Mouse (Mus musculus) thymus, adult 2 months (tissue): ENCODE data around the gene Rab23. TPM values are rescaled to one million over a fixed set of nuclear protein-coding genes. Genes with fewer than 3 reads are reported as not detected.

Source experiments
- DNase-seq: peaks from one replicate; pipeline ENCODE4 v3.0.0; 2021
- H3K27ac ChIP-seq: fragments of 200-500 bp; 2 replicates; pipeline ENCODE4 v1.5.1; 2012; ENCODE audit warnings: low read length, control low read depth; ENCODE audit not compliant: control insufficient read depth, insufficient read depth
- H3K27me3 ChIP-seq: fragments of 200-500 bp; 2 replicates; pipeline ENCODE4 v1.6.1; 2012; ENCODE audit warnings: mild to moderate bottlenecking, low read length, moderate library complexity, mixed read lengths; ENCODE audit not compliant: control insufficient read depth, insufficient read depth
- H3K36me3 ChIP-seq: fragments of 200-500 bp; 2 replicates; pipeline ENCODE4 v1.6.1; 2012; ENCODE audit warnings: mild to moderate bottlenecking, low read length, moderate library complexity; ENCODE audit not compliant: control insufficient read depth, insufficient read depth
- H3K4me1 ChIP-seq: fragments of 200-500 bp; replicated peaks from 2 replicates; pipeline ENCODE4 v1.6.1; 2012; ENCODE audit warnings: low read length; ENCODE audit not compliant: control insufficient read depth, insufficient read depth
- H3K4me3 ChIP-seq: fragments of 200-500 bp; 2 replicates; pipeline ENCODE4 v1.5.1; 2012; ENCODE audit warnings: mild to moderate bottlenecking, low read length, control low read depth, moderate library complexity; ENCODE audit not compliant: control insufficient read depth, insufficient read depth
- CTCF ChIP-seq: fragments of 200-500 bp; IDR thresholded peaks from 2 replicates; pipeline ENCODE4 v1.5.1; 2012; ENCODE audit warnings: mild to moderate bottlenecking, control low read depth, low read length, moderate library complexity, borderline replicate concordance; ENCODE audit not compliant: control insufficient read depth, poor library complexity, insufficient read depth; ENCODE audit errors: extremely low read depth
- POLR2A ChIP-seq: fragments of 200-500 bp; IDR thresholded peaks from 2 replicates; pipeline ENCODE4 v1.6.1; 2012; ENCODE audit warnings: mild to moderate bottlenecking, low read length, control low read depth, moderate library complexity; ENCODE audit not compliant: control insufficient read depth, poor library complexity, insufficient read depth; ENCODE audit errors: extremely low read depth
- WGBS: fragments of 180-500 bp; shearing (Covaris S2); methylation state at CpG from one replicate; pipeline ENCODE4 v1.1.7; 2018; 5-methylcytosine and 5-hydroxymethylcytosine counted together
- polyA plus RNA-seq: library from polyadenylated mRNA; depleted of rRNA; stranded (reverse); fragments of >200 nt; gene quantifications from 2 replicates; pipeline ENCODE4 v1.2.3, GENCODE M21; 2012; rRNA removed

The Rab23 gene
- polyA plus RNA-seq: 3.4 and 4.9 TPM in 2 replicates

- peak within 1 kb of the TSS; percentile 79 for H3K4me3 ChIP-seq
- no peak within 1 kb of the TSS for H3K27ac ChIP-seq
- DNase-seq: peak; percentile 76
- TF ChIP-seq POLR2A: peak; percentile 55; the same call in 1 of the 2 replicates
- no peak for TF ChIP-seq CTCF
- under 1% methylated on average over 54 of the region's 54 CpGs for WGBS
- no peaks in the 10 kb centered on the region for H3K27me3 ChIP-seq
- peaks cover 2% of the 10 kb centered on the region; the same call in 1 of the 2 replicates for H3K4me1 ChIP-seq
- no peaks in the 10 kb centered on the region for H3K36me3 ChIP-seq
Observed at GRCm38 (mm10) chr1:33719733-33720225, at the start of gene Rab23. TSS of gene Rab23 (plus strand) at chr1:33719887.

- WGBS: under 1% methylated on average over 37 of the region's 37 CpGs
- no peaks in the 10 kb centered on the region; the same call in 1 of the 2 replicates for H3K36me3 ChIP-seq
- TF ChIP-seq CTCF (no peak), POLR2A (no peak)
- H3K27ac ChIP-seq: peak overlapping the region; percentile 76
- peak; percentile 60 for DNase-seq
- peak overlapping the region; percentile 78 for H3K4me3 ChIP-seq
- no peaks in the 10 kb centered on the region for H3K27me3 ChIP-seq
- no peaks in the 10 kb centered on the region for H3K4me1 ChIP-seq
Observed at GRCm38 (mm10) chr1:33670164-33670616, 49.5 kb upstream of the Rab23 start.

- Histone ChIP-seq H3K27ac (no peak overlapping the region), H3K36me3 (no peaks in the 10 kb centered on the region; the same call in 1 of the 2 replicates), H3K4me1 (no peaks in the 10 kb centered on the region), H3K4me3 (no peak overlapping the region), H3K27me3 (no peaks in the 10 kb centered on the region)
- TF ChIP-seq POLR2A: no peak
- no peak for TF ChIP-seq CTCF
- 94% methylated on average over 5 of the region's 5 CpGs for WGBS
- no peak for DNase-seq
Observed at GRCm38 (mm10) chr1:33671441-33671840, 48.2 kb upstream of the Rab23 start.

GRCm38 (mm10) chr1:33672083-33672482 is 47.6 kb upstream of the Rab23 start:
- TF ChIP-seq CTCF (no peak), POLR2A (no peak)
- no peak overlapping the region for H3K4me3 ChIP-seq
- H3K36me3 ChIP-seq: no peaks in the 10 kb centered on the region
- DNase-seq: no peak
- WGBS: 76% methylated on average over 3 of the region's 3 CpGs
- no peak overlapping the region for H3K27ac ChIP-seq
- no peaks in the 10 kb centered on the region for H3K4me1 ChIP-seq
- H3K27me3 ChIP-seq: no peaks in the 10 kb centered on the region

GRCm38 (mm10) chr1:33672514-33672913 is 47.2 kb upstream of the Rab23 start:
- DNase-seq: peak; percentile 18
- 38% methylated on average over 3 of the region's 3 CpGs for WGBS
- TF ChIP-seq CTCF (no peak), POLR2A (no peak)
- H3K27ac ChIP-seq: no peak overlapping the region
- no peaks in the 10 kb centered on the region for H3K27me3 ChIP-seq
- no peaks in the 10 kb centered on the region for H3K36me3 ChIP-seq
- no peak overlapping the region for H3K4me3 ChIP-seq
- H3K4me1 ChIP-seq: no peaks in the 10 kb centered on the region

GRCm38 (mm10) chr1:33673158-33673960 is 46.3 kb upstream of the Rab23 start:
- 85% methylated on average over 17 of the region's 17 CpGs for WGBS
- no peak for DNase-seq
- TF ChIP-seq POLR2A: no peak
- TF ChIP-seq CTCF: no peak
- H3K4me3 ChIP-seq: no peak overlapping the region
- no peaks in the 10 kb centered on the region for H3K36me3 ChIP-seq
- no peak overlapping the region for H3K27ac ChIP-seq
- no peaks in the 10 kb centered on the region for H3K4me1 ChIP-seq
- H3K27me3 ChIP-seq: no peaks in the 10 kb centered on the region
